ENCODE assay signal across 9 mouse cellular contexts in genomic region chr19:33227004-33227403, GRCm38 (mm10).
DNase-seq lines count a peak whose midpoint lies in the region; ATAC-seq and TF ChIP-seq lines count a peak whose summit lies in the region.
"Had no signal": no experiment of that assay in that cellular context is flagged by ENCODE, and none has a peak within 500 bp of the region (broad histone marks: within the 10 kb centered on the region; RNA-seq: fewer than 3 reads in every experiment).

No protein-coding gene starts in this region.

- peak; percentile 89 for TF ChIP-seq CTCF in Patski (IDR thresholded peaks at IDR 0.05)

- 3% methylated on average over 3 of the region's 3 CpGs for WGBS in forebrain, embryonic 16.5 days
- WGBS in intestine, embryonic 15.5 days: 0% methylated on average over 3 of the region's 3 CpGs
- 5% methylated on average over 3 of the region's 3 CpGs for WGBS in midbrain, embryonic 10.5 days

- peaks cover 12% of the 10 kb centered on the region for H3K4me1 ChIP-seq in forebrain, embryonic 16.5 days (replicated peaks; ENCODE audit: control insufficient read depth, insufficient read depth, low read length)
- peaks cover 22% of the 10 kb centered on the region for H3K4me1 ChIP-seq in intestine, embryonic 15.5 days (replicated peaks)
- H3K4me1 ChIP-seq in midbrain, embryonic 10.5 days: peaks cover 36% of the 10 kb centered on the region

- H3K36me3 ChIP-seq in forebrain, embryonic 16.5 days (ENCODE audit: control insufficient read depth, insufficient read depth): no peaks in the 10 kb centered on the region
- no peaks in the 10 kb centered on the region for H3K36me3 ChIP-seq in intestine, embryonic 15.5 days
- H3K36me3 ChIP-seq in midbrain, embryonic 10.5 days: no peaks in the 10 kb centered on the region

- intact Hi-C loops in left cerebral cortex, postnatal 25 days (cut with DNase I): loop anchor here (1.0 to 10.0 kb wide), 2 partner anchors 512 to 722 kb away; no protein-coding TSS in a partner anchor

- CTCF ChIA-PET in Patski (lab: Charles Lee): interaction anchor here (0.6 to 12.7 kb wide), 29 partner anchors 9 to 513 kb away, joined by 3 to 220 read pairs (median 3); partner anchors contain the start of genes Atad1 and Pten

- H3K27me3 ChIP-seq in Patski: peaks cover 37% of the 10 kb centered on the region
- H3K27me3 ChIP-seq in forebrain, embryonic 16.5 days (replicated peaks; ENCODE audit: control insufficient read depth, insufficient read depth, low read length): no peaks in the 10 kb centered on the region
- no peaks in the 10 kb centered on the region for H3K27me3 ChIP-seq in intestine, embryonic 15.5 days (replicated peaks)
- H3K27me3 ChIP-seq in midbrain, embryonic 10.5 days (ENCODE audit: low read depth, poor library complexity, severe bottlenecking): no peaks in the 10 kb centered on the region

- peak; percentile 74 for ATAC-seq in Patski
- ATAC-seq in forebrain, embryonic 16.5 days: peak; percentile 93
- ATAC-seq in intestine, embryonic 15.5 days: peak; percentile 87
- no peak for ATAC-seq in erythroid progenitor cell, adult 5-6 weeks (replicated peaks; ENCODE audit: low FRiP score, poor library complexity, severe bottlenecking)

- no peak overlapping the region for H3K4me2 ChIP-seq in forebrain, embryonic 16.5 days (ENCODE audit: low read length)
- H3K4me2 ChIP-seq in intestine, embryonic 15.5 days (replicated peaks): no peak overlapping the region

- POLR2A ChIA-PET in Patski (lab: Charles Lee): interaction anchor here (0.6 to 5.5 kb wide), 3 partner anchors 101 to 478 kb away, joined by 3 to 49 read pairs (median 3); partner anchors contain the start of gene Pten

- in situ Hi-C loops in Patski (cut with MboI; ENCODE audit: low pct_unique_long_range_greater_than_20kb): loop anchor here (5.0 to 25.0 kb wide), 5 partner anchors 262 to 715 kb away; partner anchors contain the start of gene Pten

- peak; percentile 33 for DNase-seq in Patski (ENCODE audit: low read depth, low spot score)
- peak; percentile 60 for DNase-seq in c-Kit-positive CD71-positive TER-119-positive erythroid progenitor cells, embryonic 14.5 days (ENCODE audit: low spot score)
- DNase-seq in left cerebral cortex, postnatal 25 days (ENCODE audit: low spot score in 2 of 2): peak; percentile 65 to 81
- peak; percentile 73 for DNase-seq in midbrain, embryonic 10.5 days (ENCODE audit: low spot score)
- DNase-seq in right cerebral cortex, postnatal 25 days: peak; percentile 51

- H3K9ac ChIP-seq in forebrain, embryonic 16.5 days (replicated peaks; ENCODE audit: low read depth, low read length): no peak overlapping the region
- no peak overlapping the region for H3K9ac ChIP-seq in intestine, embryonic 15.5 days

- H3K4me3 ChIP-seq in forebrain, embryonic 16.5 days (replicated peaks; ENCODE audit: low read length): no peak overlapping the region
- H3K4me3 ChIP-seq in intestine, embryonic 15.5 days (replicated peaks): no peak overlapping the region
- no peak overlapping the region for H3K4me3 ChIP-seq in midbrain, embryonic 10.5 days

- H3K27ac ChIP-seq in forebrain, embryonic 16.5 days (ENCODE audit: low read length): no peak overlapping the region
- H3K27ac ChIP-seq in intestine, embryonic 15.5 days: no peak overlapping the region
- no peak overlapping the region for H3K27ac ChIP-seq in midbrain, embryonic 10.5 days (replicated peaks)
- H3K27ac ChIP-seq: macrophage had no signal

- no peaks in the 10 kb centered on the region for H3K9me3 ChIP-seq in forebrain, embryonic 16.5 days (ENCODE audit: control insufficient read depth, low read length)
- no peaks in the 10 kb centered on the region for H3K9me3 ChIP-seq in intestine, embryonic 15.5 days
- H3K9me3 ChIP-seq in midbrain, embryonic 10.5 days (replicated peaks): no peaks in the 10 kb centered on the region
